In genomic region chr3:107113771-107114737, GRCm38 (mm10) we compare ENCODE assay signal across 9 mouse cellular contexts. TPM values are rescaled to one million over a fixed set of nuclear protein-coding genes. Genes with fewer than 3 reads are reported as not detected.
DNase-seq lines count a peak whose midpoint lies in the region; ATAC-seq and TF ChIP-seq lines count a peak whose summit lies in the region.
"Had no signal": no experiment of that assay in that cellular context is flagged by ENCODE, and none has a peak within 500 bp of the region (broad histone marks: within the 10 kb centered on the region; RNA-seq: fewer than 3 reads in every experiment).

No protein-coding gene starts in this region.

- intact Hi-C loops in heart, postnatal 25 days (cut with DNase I), result no loop called here
- intact Hi-C loops in gastrocnemius, postnatal 36 days (cut with DNase I), result no loop called here

- no peak overlapping the region for H3K4me3 ChIP-seq in lung, postnatal 0 days (ENCODE audit: low read depth, low read length)
- H3K4me3 ChIP-seq in intestine, embryonic 16.5 days (ENCODE audit: low read length), result no peak overlapping the region

- no peak overlapping the region for H3K4me2 ChIP-seq in lung, postnatal 0 days (replicated peaks; ENCODE audit: low read depth, low read length)
- H3K4me2 ChIP-seq in intestine, embryonic 16.5 days (ENCODE audit: low read depth, low read length), result no peak overlapping the region

- no peak for TF ChIP-seq CTCF in lung, postnatal 0 days (IDR thresholded peaks at IDR 0.05)

- H3K36me3 ChIP-seq in lung, postnatal 0 days (ENCODE audit: insufficient read depth, low read length), result no peaks in the 10 kb centered on the region
- no peaks in the 10 kb centered on the region for H3K36me3 ChIP-seq in intestine, embryonic 16.5 days (ENCODE audit: control insufficient read depth, insufficient read depth, low read length)

- H3K9me3 ChIP-seq in lung, postnatal 0 days (ENCODE audit: low read length), result no peaks in the 10 kb centered on the region
- no peaks in the 10 kb centered on the region for H3K9me3 ChIP-seq in intestine, embryonic 16.5 days (ENCODE audit: control insufficient read depth, low read length)

- no peak overlapping the region for H3K9ac ChIP-seq in lung, postnatal 0 days (replicated peaks; ENCODE audit: low read depth)
- H3K9ac ChIP-seq in intestine, embryonic 16.5 days (ENCODE audit: low read depth, low read length), result no peak overlapping the region

- WGBS in lung, postnatal 0 days, result 48% methylated on average over 14 of the region's 14 CpGs
- WGBS in intestine, embryonic 16.5 days, result 57% methylated on average over 14 of the region's 14 CpGs

- ATAC-seq in lung, postnatal 0 days, result no peak
- no peak for ATAC-seq in intestine, embryonic 16.5 days

- DNase-seq in heart, adult 8-10 months (ENCODE audit: low spot score), result peak; percentile 32
- no peak for DNase-seq in heart, postnatal 25 days (ENCODE audit: low spot score)
- peak; percentile 91 for DNase-seq in cerebellum, adult 9-10 months
- peak; percentile 28 to 37 for DNase-seq in gastrocnemius, postnatal 36 days
- DNase-seq in lung, postnatal 0 days (ENCODE audit: low spot score), result no peak
- peak; percentile 65 to 80 for DNase-seq in right cerebral cortex, postnatal 36 days (ENCODE audit: low spot score in 2 of 2)
- no peak for DNase-seq in urinary bladder, adult 18-20 months (ENCODE audit: low spot score in 2 of 2)

- H3K4me1 ChIP-seq in lung, postnatal 0 days (ENCODE audit: insufficient read depth, low read depth, low read length), result no peaks in the 10 kb centered on the region; the same call in 1 of the 2 replicates
- no peaks in the 10 kb centered on the region for H3K4me1 ChIP-seq in intestine, embryonic 16.5 days (ENCODE audit: control insufficient read depth, insufficient read depth, low read length)

- no peaks in the 10 kb centered on the region for H3K27me3 ChIP-seq in lung, postnatal 0 days (replicated peaks; ENCODE audit: insufficient read depth, low read length)
- no peaks in the 10 kb centered on the region for H3K27me3 ChIP-seq in intestine, embryonic 16.5 days (replicated peaks; ENCODE audit: control insufficient read depth, insufficient read depth, low read length)
- H3K27me3 ChIP-seq: CH12.LX had no signal

- no peak for TF ChIP-seq EP300 in lung, postnatal 0 days (IDR thresholded peaks at IDR 0.05)

- 0 out of 2 replicates have a peak overlapping the region, but pooled peaks have one; percentile 14 for H3K27ac ChIP-seq in lung, postnatal 0 days (ENCODE audit: low read length)
- no peak overlapping the region for H3K27ac ChIP-seq in intestine, embryonic 16.5 days (ENCODE audit: low read length)

RNA-seq across cellular contexts. Expression of gene Kcna2, which starts 13.1 kb away (rescaled TPM):
- total RNA-seq in heart, adult 8-10 months (2022), result 1 to 10 TPM; 1.2 to 1.7 (median 1.3) TPM
- 1 to 10 TPM; 1.4 to 2.0 TPM for total RNA-seq in heart, postnatal 25 days (2021)
- total RNA-seq in gastrocnemius, postnatal 36 days (2021), result 1 to 10 TPM; 1.1 to 1.5 TPM
- 0.87 and 0.93 TPM in 2 replicates for polyA plus RNA-seq in lung, postnatal 0 days (2015; fragmentation: Nextera tagmentation; extraction: Ambion mirVana)
- polyA plus RNA-seq in intestine, embryonic 16.5 days (2015; fragmentation: Nextera tagmentation; extraction: Ambion mirVana), result 0.04 and 0.06 TPM in 2 replicates
- total RNA-seq: CH12.LX had no signal

Comparison
In these comparisons a context has a peak if more than half of its experiments do, and no peak if none do; other contexts are left out.
1. DNase-seq: peak in heart, adult 8-10 months (single experiment), cerebellum, adult 9-10 months (single experiment), gastrocnemius, postnatal 36 days (2 of 2) and right cerebral cortex, postnatal 36 days (2 of 2); none in heart, postnatal 25 days (single experiment), lung, postnatal 0 days (single experiment) and urinary bladder, adult 18-20 months (0 of 2).